Mouse (Mus musculus) cerebellum, postnatal 14 days (tissue): ENCODE data around the gene Gpr182.

Experiments
- DNase-seq, 2 experiments: peaks; one replicate each; pipeline ENCODE4 v3.0.0; 2021; ENCODE audit warnings: mixed read lengths in 2 of 2

The Gpr182 gene

DNA sequence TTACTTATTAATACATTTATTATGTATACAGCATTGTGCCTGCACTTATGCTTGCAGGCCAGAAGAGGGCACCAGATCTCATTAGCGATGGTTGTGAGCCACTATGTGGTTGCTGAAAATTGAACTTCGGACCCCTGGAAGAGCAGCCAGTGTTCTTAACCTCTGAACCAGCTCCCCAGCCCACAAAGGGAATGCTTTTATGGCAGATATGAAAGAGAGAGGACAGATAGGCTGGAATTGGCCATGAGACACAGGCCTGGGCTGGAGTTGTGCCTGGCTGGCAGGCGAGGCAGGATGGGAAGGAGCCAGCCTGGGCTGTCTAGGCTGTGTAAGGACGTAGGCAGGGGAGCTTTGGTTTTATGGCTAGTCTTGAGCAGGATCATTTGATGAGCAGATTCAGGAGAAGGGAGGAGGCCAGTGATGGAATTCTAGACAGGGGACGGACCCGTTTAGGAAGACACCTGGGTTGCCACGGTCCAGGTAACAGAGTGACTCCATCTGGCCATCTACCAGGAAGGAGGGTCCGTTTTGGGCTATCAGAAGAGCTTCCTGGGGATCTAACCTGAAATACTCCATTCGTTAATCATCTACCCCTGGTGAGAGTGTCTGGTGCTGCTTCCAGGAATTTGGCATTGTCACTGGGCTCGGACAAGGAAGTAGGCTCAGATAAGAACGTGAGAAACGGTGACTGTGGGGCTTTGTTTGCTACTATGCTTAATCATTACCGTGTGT is 13.2 kb downstream of the Gpr182 start:
- peak; percentile 48 to 57 for DNase-seq

DNA sequence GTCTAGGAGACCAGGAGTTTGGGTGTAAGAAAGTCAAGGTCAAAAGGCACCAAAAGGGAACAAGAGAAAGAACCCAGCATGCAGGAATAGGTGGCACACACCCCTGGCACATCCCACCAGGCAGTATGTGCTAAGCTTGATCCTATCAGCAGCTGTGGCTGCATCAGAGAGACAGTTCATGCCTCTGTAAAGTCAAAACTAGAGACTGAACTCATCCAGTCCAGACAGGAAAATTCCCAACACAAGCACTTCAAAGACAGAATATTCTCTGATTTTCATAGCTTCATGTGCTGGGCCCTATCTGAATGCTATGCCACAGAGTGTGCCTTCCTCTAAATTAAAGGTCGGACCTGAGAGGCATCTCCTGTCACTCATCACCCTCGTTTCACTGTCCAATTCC is 14.0 kb downstream of the Gpr182 start:
- no peak for DNase-seq

DNA sequence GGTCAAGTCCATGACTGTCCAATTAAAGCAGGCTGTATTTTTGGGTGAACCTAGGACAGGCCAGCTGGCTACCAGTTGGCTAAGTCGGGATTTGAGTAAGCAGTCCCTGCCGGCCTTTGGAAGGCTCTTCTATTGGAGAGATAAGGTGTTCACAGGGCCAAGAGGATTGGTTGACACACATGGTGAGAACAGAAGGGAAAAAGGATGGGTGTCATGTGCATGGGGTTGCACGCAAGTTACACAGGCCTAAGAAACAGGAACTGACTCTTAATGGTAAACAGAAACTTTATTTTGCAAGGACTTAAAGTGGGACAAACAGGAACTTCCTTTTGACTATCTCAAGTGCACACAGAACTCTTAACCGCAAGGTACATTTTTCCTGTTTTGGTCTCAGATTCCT is 14.6 kb downstream of the Gpr182 start:
- DNase-seq, result no peak

DNA sequence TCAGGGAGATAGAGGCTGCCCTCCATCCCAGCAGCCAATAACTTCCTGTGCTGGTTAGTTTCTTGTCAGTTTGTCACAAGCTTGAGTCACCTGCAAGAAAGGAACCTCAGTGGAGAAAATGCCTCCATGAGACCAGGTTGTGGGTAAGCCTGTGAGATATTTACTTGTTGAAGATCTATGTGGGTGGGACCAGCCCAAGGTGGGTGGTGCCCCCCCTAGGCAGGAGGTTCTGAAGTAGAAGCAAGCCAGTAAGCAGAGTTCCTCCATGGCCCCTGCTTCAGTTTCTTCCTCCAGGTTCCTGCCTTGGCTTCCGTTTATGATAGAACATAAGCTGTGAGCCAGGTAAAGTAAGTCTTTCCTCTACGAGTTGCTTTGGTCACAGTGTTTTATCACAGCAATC is 15.3 kb downstream of the Gpr182 start:
- no peak for DNase-seq

DNA sequence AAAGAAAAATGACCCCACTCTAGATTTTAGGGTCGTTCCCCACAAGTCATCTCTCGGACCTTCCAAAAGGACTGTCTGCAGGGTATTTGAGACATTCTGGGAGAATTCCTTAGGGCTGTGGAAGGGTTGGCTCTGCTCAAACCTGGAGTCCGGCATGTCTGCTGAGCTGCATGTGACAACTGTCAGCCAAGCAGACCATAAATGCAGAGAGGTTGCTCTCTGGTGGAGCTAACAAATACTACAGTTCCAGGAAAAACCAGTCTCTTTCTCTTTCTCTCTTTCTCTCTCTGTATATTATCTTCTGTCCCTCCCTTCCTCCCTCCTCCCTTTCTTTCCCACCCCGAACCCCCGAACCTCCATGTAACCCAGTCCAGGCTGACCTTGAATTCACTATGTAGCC is 17.1 kb downstream of the Gpr182 start:
- peak; percentile 66 to 67 for DNase-seq

DNA sequence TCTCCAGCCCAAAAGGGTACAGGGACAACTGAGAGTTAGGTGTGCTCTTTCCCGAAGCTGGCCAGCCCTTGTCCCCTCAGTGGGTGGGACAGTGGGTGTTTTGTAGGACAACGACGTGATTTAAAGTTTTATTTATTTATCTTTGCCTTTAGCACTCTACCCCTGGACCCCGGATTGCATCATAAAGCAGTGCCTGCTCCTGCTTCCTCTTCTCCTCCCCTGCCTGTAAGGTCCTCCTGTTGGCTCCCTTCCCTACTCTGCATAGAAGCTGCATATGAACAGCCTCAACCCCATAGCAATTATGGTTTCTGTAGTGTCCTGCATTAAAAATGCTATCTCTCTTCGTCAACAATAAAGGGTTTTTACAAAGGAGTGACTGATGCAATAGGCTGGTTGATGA is 20.1 kb downstream of the Gpr182 start:
- DNase-seq, result no peak

DNA sequence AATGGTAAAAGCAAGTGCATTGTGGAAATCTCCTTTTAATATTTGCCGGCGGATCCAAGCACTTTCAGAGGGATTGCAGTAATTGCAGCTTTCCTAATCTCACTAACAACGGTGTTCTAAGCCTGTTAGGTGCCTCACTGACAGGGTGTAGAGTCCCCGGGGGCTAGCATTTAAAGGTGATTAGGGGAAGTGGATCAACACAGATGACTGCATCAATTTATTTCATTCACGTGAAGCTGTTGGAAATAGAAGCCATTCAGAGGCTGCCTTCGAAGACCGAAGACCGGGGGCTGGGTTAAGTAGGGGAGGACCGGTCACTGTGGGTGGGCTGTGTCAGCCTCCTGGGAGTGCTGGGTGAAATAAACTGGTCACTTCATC is 20.6 kb downstream of the Gpr182 start:
- no peak for DNase-seq

DNA sequence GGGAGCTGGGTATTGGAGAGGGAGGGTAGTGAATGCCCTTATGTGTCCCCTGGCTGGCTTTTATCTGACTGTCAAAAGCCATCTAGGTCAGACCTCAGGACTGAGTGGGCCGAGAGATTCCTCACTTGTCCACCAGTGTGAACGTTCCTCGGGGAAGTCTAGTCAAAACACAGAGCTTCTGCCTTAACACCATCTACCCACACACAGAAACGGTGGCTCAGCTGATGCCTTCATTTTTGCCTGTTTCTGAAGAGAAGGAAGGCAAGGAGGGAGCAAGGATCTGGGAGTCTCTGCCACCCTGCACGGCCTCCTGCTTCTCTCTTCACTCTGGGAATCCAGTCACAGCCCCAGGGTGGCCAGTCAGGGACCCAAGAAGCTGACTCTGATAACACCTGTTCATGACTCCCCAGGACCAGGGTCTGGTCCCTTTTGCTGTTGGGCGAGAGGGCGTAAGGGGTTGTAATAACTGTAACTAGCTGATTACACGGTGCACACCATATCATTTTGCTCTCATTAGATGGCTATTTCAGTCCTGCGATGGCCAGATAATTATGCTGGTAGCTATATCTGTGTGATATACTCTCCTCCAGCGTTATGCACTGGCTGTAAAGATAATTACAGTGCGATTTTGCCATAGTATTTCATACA is 21.1 kb downstream of the Gpr182 start:
- no peak for DNase-seq

DNA sequence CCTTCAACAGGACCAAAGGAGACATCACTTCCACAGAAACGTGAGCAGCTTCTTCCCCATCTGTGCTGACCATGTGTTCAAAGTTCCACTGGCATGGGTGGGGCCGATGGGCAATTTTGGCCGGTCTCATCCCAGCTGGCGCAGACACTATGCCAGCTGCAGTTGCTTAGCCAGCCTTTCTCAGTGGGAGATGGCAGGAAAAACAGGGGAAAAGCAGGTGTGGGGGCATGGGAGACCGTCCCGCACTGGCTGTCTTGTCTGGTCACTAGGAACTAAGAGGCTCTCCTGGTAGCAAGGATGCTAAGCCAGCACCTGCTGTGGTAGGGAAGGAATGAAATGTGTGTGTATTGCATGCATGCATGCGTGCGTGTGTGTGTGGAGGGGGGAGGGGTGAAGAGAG is 23.1 kb downstream of the Gpr182 start:
- DNase-seq, result peak; percentile 56 to 68

DNA sequence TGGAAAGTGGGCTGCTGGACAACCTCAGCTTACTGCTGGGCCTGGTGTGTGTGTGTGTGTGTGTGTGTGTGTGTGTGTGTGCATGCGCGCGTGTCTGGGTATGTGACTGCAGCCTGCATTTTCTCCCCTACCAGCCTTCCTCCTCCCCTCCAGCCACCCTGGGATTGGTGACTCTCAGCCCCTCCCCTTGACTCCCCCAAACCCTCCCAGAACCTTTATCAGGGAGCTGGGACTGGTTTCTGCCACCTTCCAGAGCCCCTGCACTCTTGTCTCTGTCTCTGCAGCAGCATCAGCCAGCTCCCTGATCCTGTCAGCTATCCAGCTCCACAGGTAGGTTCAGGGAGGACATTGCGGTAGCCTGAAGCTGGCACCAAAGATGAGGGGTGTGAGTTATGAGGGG is 26.4 kb downstream of the Gpr182 start:
- DNase-seq, result no peak

DNA sequence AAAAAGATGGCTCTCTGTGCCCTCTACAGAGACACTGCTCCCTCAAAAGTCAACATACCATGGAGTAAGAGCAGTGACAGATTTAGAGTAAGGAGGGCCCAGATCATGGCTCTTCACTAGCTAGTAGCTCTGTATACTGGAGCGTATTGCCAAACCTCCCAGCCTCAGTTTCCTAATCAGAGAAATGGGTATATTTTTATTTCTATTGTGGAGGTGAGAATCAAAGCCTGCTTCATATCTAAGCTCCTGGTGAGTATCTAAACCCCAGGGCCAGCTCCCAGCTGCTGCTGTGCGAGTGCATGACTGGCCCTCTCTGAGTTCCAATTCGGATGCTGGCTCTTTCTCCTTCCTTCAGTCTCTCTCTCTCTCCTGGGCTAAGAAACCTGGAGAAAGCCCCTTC is 27.4 kb downstream of the Gpr182 start, which contains the start of gene Tac2:
Gene Tac2 (plus strand): TSS at position 301 of the 400 bp plus-strand sequence.
- no peak for DNase-seq

DNA sequence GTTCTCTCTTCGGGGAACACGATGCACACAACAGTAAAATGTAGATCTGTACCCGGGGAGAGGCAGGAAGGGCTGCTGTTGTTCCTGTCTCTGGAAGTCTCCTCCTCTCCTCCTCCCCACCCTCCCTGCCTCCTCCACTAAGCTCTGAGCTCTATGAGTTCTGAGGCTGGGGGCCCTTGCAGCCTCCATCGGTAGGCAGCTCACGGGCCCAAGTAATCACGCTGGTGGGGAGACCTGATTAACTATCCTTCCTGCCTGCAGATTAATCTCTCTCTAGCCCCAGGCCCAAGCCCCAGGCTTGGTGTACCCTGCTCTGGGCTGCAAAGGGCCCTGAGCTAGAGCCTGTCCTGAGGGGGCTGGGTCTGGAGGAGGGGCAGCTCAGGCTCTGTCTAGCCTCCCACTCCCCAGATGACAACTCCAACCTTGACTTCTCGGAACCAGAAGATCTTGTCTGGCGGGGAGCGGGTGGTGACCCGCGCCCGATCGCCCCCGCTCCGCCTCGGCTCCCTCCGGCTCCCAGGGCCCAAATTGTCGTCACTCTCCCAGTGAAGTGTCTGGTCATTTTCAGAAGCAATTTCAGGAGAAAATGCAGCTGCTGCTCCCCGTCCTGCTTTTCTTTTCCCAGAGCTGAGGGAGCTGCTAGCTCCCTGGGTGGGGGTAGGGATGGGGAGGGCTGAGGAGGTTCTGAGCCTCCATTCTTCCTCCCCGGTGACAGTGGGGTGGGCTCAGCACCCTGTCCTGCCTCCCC is 29.7 kb downstream of the Gpr182 start:
- no peak for DNase-seq

DNA sequence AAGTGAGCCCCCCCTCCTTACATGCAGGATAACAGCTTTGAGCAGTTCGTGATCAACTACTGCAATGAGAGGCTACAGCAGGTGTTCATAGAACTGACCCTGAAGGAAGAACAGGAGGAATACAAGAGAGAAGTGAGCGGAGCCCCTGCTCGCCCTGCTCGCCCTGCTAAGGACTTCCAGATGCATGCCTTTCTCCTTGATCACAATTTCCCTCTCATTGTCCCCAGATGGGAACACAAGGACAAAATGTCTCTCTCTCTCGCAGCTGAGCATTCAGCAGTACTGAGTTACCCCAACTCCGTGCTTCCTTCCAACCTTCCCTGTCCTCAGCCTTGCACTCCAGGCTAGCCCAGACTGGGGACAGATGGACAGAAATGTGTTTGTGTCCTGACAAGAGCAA is 38.8 kb downstream of the Gpr182 start:
- no peak for DNase-seq

DNA sequence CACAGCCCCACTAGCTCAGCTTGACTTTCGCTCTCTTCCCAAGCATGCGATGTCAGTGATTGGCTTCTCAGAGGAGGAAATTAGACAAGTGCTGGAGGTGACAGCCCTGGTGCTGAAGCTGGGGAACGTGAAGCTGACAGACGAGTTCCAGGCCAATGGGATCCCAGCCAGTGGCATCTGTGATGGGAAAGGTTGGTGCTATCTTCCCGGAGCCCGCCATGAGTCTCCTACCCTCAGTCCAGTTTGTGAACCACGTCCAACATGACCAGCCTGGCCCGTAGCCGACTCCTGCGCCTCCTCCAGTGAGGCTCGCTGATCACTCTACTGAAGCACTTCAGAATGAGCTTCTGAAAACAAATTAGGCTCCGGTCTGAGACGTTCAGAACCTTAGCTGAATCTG is 41.2 kb downstream of the Gpr182 start:
- DNase-seq, result peak; percentile 80 to 86

DNA sequence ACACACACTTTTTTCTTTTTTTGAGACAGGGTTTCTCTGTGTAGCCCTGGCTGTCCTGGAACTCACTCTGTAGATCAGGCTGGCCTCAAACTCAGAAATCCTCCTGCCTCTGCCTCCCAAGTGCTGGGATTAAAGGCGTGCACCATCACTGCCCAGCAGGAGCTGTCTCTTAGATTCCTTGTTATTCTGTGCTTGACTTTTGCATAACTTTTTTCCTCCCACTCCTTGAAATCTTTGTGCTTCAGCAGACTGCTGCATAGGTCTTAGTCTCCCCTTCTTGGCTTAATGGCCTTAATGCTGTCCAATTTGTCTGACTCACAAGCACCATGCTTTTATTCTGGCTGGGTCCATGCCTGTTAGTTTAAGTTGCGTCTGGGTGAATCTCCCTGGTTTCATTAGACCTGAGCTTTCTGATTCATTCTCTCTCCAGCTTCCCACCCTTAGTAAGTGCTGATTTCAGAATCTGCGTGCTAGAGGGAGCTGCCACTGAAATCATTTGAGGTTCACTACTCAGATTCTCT is 42.6 kb downstream of the Gpr182 start:
- no peak for DNase-seq

DNA sequence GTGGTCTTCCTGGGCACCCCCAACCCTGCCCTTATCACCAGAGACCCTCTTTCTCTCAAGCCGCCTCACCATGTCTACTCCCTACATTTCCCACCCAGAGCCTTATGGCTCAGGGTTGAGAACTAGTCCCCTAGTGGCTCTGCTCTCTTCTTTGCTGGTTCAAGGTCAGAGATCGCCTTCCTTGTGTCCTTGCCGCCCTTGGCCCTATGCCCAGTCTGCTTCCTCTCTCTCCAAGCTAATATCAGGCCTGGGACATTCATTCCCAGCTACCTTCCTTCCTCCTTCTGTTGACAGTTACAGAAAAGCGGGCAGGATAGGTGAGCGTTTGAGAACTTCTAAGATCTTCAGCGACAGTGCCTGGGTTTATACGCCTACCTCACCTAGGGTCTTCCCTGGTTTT is 43.8 kb downstream of the Gpr182 start:
- DNase-seq, result peak in 1 of 2 experiments; percentile 42

DNA sequence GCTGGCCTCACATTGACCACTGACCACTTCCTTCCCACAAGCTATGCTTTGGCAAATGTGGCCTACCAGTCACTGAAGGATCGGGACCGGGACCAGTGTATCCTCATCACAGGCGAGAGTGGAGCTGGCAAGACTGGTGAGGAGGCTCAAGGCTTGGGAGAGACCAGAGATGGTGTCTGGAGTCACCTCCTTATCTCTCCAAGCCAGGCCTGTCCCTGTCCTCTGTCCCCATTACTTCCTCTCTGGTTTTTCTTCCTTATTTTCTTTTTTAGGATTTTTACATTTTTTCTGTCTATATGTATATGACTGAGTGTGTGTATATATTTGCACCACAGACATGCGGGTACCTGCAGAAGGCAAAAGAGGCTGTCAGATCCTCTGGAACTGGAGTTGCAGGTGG is 45.7 kb downstream of the Gpr182 start:
- no peak for DNase-seq

DNA sequence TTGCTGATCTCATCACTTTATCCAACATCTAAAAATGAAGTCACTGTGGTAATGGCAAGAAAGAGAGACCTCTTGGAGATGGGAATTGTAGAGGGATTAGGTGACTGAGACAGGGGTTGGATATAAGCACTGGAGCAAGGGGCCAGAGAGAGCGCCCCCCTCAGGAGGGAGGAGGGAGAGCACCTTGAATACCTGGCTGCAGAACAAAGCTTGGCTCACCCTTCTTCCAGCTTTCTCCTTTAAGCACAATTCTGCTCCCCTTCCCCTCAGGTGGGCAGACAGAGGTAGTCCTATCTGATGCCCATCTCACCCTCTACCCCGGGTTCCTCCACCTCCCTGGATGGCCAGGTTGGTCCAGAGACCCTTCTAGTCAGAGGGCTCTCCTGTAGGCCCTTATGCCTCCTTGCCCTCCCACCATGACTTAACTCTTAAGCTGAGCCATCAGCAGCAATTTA is 46.7 kb downstream of the Gpr182 start, which contains the start of gene Myo1a:
Gene Myo1a (plus strand): TSS at position 405 of the 455 bp plus-strand sequence.
- no peak for DNase-seq

DNA sequence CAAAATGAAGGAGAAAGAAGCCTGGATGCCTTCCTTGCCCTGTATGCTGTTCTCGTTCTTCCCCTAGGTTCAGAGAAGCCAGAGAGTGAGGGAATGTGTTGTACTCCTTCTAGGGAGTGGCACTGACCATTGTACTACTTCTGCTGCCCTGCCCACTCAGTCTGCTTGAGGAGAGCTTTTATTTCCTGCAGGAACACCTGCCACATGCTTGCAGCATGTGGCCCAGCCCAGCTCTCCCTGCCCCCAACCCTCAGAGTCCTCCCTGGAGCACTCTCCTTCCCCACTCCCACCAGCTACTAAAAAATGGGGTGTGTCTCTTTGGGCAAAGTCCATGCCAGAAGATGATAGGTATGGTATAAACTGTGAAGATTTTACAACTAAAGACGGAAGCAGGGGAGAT is 47.2 kb downstream of the Gpr182 start:
- no peak for DNase-seq

DNA sequence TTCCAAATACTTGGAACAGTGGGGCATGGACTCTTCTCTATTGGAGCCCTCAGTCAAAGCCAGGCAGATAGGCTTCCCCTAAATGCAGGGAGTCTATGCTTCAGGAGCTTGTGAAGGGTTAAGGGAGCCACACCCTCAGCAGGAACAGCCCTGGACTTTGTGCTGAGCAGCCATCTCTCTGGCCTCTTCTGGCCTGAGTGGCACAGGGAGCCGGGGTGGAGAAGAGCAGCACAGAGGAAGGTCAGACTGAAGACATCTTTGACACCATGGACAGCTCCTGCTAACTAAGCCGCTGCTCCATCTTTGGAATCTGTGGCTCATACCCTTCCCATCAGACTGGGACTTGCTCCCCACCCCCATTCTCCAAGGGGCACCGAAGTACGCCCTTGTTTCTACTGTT is 48.2 kb downstream of the Gpr182 start:
- no peak for DNase-seq

DNA sequence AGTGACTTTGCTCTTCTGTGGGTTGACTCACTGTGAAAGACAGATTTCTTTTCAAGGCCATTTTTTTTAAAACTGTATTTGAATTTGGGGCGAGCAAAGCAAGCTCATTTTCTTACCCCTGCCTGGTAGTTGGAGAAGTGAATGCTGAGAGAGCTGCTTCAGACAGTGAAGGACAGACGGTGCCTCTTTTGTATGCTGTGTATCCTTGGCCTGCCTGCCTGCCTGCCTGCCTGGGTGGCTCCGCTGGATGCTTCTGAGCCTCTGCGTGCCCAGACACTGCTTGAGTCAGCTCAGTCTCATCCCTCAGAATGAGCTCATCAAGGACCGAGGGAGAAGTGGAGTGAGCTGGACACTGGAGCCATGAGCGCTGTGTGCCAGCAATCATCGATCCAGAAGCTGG is 52.6 kb downstream of the Gpr182 start:
- no peak for DNase-seq
